Mouse (Mus musculus) ES-Bruce4 (cell line): ENCODE data around the gene Hus1b.

Experiments
- CTCF ChIP-seq: IDR thresholded peaks from one replicate; pipeline ENCODE4 v1.8.1; 2011; ENCODE audit warnings: low read depth, low read length
- POLR2A ChIP-seq: IDR thresholded peaks from one replicate; pipeline ENCODE4 v1.8.1; 2011; ENCODE audit warnings: low read length; ENCODE audit not compliant: insufficient read depth

- TF ChIP-seq POLR2A (no peak), CTCF (no peak)
These were observed 37.7 kb upstream of the Hus1b start for GRCm38 (mm10) chr13:30985275-30985597.
